Mouse (Mus musculus) ES-Bruce4 (cell line): Measurements from ENCODE around the gene Usp3.

Source experiments
- CTCF ChIP-seq: IDR thresholded peaks from one replicate; pipeline ENCODE4 v1.8.1; 2011; ENCODE audit warnings: low read depth, low read length
- EP300 ChIP-seq: IDR thresholded peaks from 2 replicates; pipeline ENCODE4 v1.6.1; 2011; ENCODE audit warnings: low read depth, low read length; ENCODE audit not compliant: insufficient read depth
- POLR2A ChIP-seq: IDR thresholded peaks from one replicate; pipeline ENCODE4 v1.8.1; 2011; ENCODE audit warnings: low read length; ENCODE audit not compliant: insufficient read depth

- TF ChIP-seq CTCF (no peak), EP300 (no peak), POLR2A (no peak)
These were observed 13.2 kb upstream of the Usp3 start for GRCm38 (mm10) chr9:66605876-66606750.
